Mouse (Mus musculus): ENCODE data around the gene Actn4. TPM values are rescaled to one million over a fixed set of nuclear protein-coding genes. Genes with fewer than 3 reads are reported as not detected.
"Not testable (repeated sequence)": the region's sequence is repeated elsewhere in the genome, so short reads cannot be mapped to it uniquely, and the experiment has no call there.

Gene Actn4
- polyA plus RNA-seq, 1 experiment from 2014 or later, result 134 TPM

GRCm38 (mm10) chr7:28968120-28968519 is 6.0 kb upstream of the Actn4 start:
- H3K36me3 ChIP-seq, result peaks cover 13% of the 10 kb centered on the region
- H3K9me3 ChIP-seq; H3K4me1 ChIP-seq; H3K4me2 ChIP-seq (replicated peaks); H3K27ac ChIP-seq (replicated peaks); H3K4me3 ChIP-seq; ATAC-seq (replicated peaks); H3K9ac ChIP-seq (replicated peaks); H3K27me3 ChIP-seq: not testable (repeated sequence)
- WGBS, result 94% methylated on average over 8 of the region's 8 CpGs

GRCm38 (mm10) chr7:28966751-28967505 is 4.8 kb upstream of the Actn4 start:
- Histone ChIP-seq H3K27me3 (no peaks in the 10 kb centered on the region), H3K4me2 (replicated peaks) (no peak overlapping the region), H3K9ac (replicated peaks) (no peak overlapping the region), H3K36me3 (peaks cover 10% of the 10 kb centered on the region; the same call in 1 of the 2 replicates), H3K4me3 (no peak overlapping the region), H3K9me3 (no peaks in the 10 kb centered on the region), H3K27ac (replicated peaks) (no peak overlapping the region), H3K4me1 (peaks cover 13% of the 10 kb centered on the region)
- ATAC-seq (replicated peaks), result no peak
- 66% methylated on average over 4 of the region's 4 CpGs for WGBS

- Histone ChIP-seq H3K4me2 (replicated peaks) (no peak overlapping the region), H3K9ac (replicated peaks) (no peak overlapping the region), H3K4me3 (no peak overlapping the region), H3K9me3 (no peaks in the 10 kb centered on the region), H3K4me1 (peaks cover 12% of the 10 kb centered on the region), H3K27me3 (no peaks in the 10 kb centered on the region), H3K27ac (replicated peaks) (no peak overlapping the region), H3K36me3 (peaks cover 5% of the 10 kb centered on the region; the same call in 1 of the 2 replicates)
- ATAC-seq (replicated peaks), result no peak
- 70% methylated on average over 4 of the region's 5 CpGs for WGBS
Measured at GRCm38 (mm10) chr7:28966181-28966580, 4.0 kb upstream of the Actn4 start.

GRCm38 (mm10) chr7:28965346-28965840 is 3.3 kb upstream of the Actn4 start:
- Histone ChIP-seq H3K4me1 (peaks cover 19% of the 10 kb centered on the region), H3K36me3 (0 out of 2 replicates have a peak, but pooled peaks cover 3% of the 10 kb centered on the region), H3K27me3 (no peaks in the 10 kb centered on the region), H3K9ac (replicated peaks) (no peak overlapping the region), H3K9me3 (no peaks in the 10 kb centered on the region), H3K4me3 (no peak overlapping the region), H3K27ac (replicated peaks) (no peak overlapping the region), H3K4me2 (replicated peaks) (no peak overlapping the region)
- 82% methylated on average over 5 of the region's 5 CpGs for WGBS
- no peak for ATAC-seq (replicated peaks)

GRCm38 (mm10) chr7:28963399-28963923 is 1.3 kb upstream of the Actn4 start:
- Histone ChIP-seq H3K9me3 (no peaks in the 10 kb centered on the region), H3K4me2 (replicated peaks) (no peak overlapping the region), H3K27ac (replicated peaks) (no peak overlapping the region), H3K9ac (replicated peaks) (no peak overlapping the region), H3K4me3 (no peak overlapping the region), H3K4me1 (peaks cover 39% of the 10 kb centered on the region), H3K36me3 (no peaks in the 10 kb centered on the region), H3K27me3 (no peaks in the 10 kb centered on the region)
- ATAC-seq (replicated peaks), result no peak
- 82% methylated on average over 3 of the region's 3 CpGs for WGBS

- Histone ChIP-seq H3K4me2 (replicated peaks) (peak overlapping the region; percentile 64), H3K4me3 (peak overlapping the region; percentile 94), H3K36me3 (no peaks in the 10 kb centered on the region), H3K27me3 (no peaks in the 10 kb centered on the region), H3K27ac (replicated peaks) (peak overlapping the region; percentile 85), H3K9me3 (no peaks in the 10 kb centered on the region), H3K4me1 (peaks cover 44% of the 10 kb centered on the region), H3K9ac (replicated peaks) (peak overlapping the region; percentile 97)
- WGBS, result under 1% methylated on average over 7 of the region's 7 CpGs
- peak; percentile 4; the same call in 1 of the 2 replicates for ATAC-seq (replicated peaks)
Measured at GRCm38 (mm10) chr7:28961584-28961926, 585 bp downstream of the Actn4 start.

GRCm38 (mm10) chr7:28960354-28961046 is 1.6 kb downstream of the Actn4 start:
- Histone ChIP-seq H3K9me3 (no peaks in the 10 kb centered on the region), H3K27ac (replicated peaks) (no peak overlapping the region), H3K4me2 (replicated peaks) (peak overlapping the region; percentile 64), H3K4me1 (peaks cover 44% of the 10 kb centered on the region), H3K4me3 (peak overlapping the region; percentile 94), H3K36me3 (no peaks in the 10 kb centered on the region), H3K9ac (replicated peaks) (peak overlapping the region; percentile 97), H3K27me3 (no peaks in the 10 kb centered on the region)
- ATAC-seq (replicated peaks), result no peak
- 37% methylated on average over 9 of the region's 9 CpGs for WGBS

GRCm38 (mm10) chr7:28959505-28960045 is 2.6 kb downstream of the Actn4 start:
- WGBS, result 47% methylated on average over 6 of the region's 6 CpGs
- ATAC-seq (replicated peaks), result no peak

GRCm38 (mm10) chr7:28958770-28959169 is 3.4 kb downstream of the Actn4 start:
- Histone ChIP-seq H3K4me3 (no peak overlapping the region), H3K36me3 (no peaks in the 10 kb centered on the region), H3K27ac (replicated peaks) (no peak overlapping the region), H3K4me2 (replicated peaks) (no peak overlapping the region), H3K9me3 (no peaks in the 10 kb centered on the region), H3K4me1 (peaks cover 51% of the 10 kb centered on the region), H3K27me3 (no peaks in the 10 kb centered on the region), H3K9ac (replicated peaks) (no peak overlapping the region)
- WGBS, result 69% methylated on average over 1 of the region's 1 CpGs
- ATAC-seq (replicated peaks), result no peak

More at GRCm38 (mm10) chr7:28959505-28960045, 2.6 kb downstream of the Actn4 start:
- Histone ChIP-seq H3K36me3 (no peaks in the 10 kb centered on the region), H3K4me2 (replicated peaks) (peak overlapping the region; percentile 64), H3K27me3 (no peaks in the 10 kb centered on the region), H3K27ac (replicated peaks) (no peak overlapping the region), H3K4me1 (peaks cover 46% of the 10 kb centered on the region), H3K4me3 (no peak overlapping the region), H3K9me3 (no peaks in the 10 kb centered on the region), H3K9ac (replicated peaks) (0 out of 2 replicates have a peak overlapping the region, but pooled peaks have one; percentile 25)

- Histone ChIP-seq H3K27ac (replicated peaks) (no peak overlapping the region), H3K27me3 (no peaks in the 10 kb centered on the region), H3K9me3 (no peaks in the 10 kb centered on the region), H3K4me2 (replicated peaks) (no peak overlapping the region), H3K36me3 (no peaks in the 10 kb centered on the region), H3K4me3 (no peak overlapping the region), H3K4me1 (peaks cover 57% of the 10 kb centered on the region), H3K9ac (replicated peaks) (no peak overlapping the region)
- ATAC-seq (replicated peaks), result no peak
- 83% methylated on average over 1 of the region's 1 CpGs for WGBS
Measured at GRCm38 (mm10) chr7:28957997-28958725, 4.0 kb downstream of the Actn4 start.

- Histone ChIP-seq H3K36me3 (no peaks in the 10 kb centered on the region), H3K9me3 (no peaks in the 10 kb centered on the region), H3K27ac (replicated peaks) (no peak overlapping the region), H3K4me1 (peaks cover 58% of the 10 kb centered on the region), H3K4me3 (no peak overlapping the region), H3K9ac (replicated peaks) (no peak overlapping the region), H3K4me2 (replicated peaks) (no peak overlapping the region), H3K27me3 (no peaks in the 10 kb centered on the region)
- no peak for ATAC-seq (replicated peaks)
- WGBS, result 82% methylated on average over 6 of the region's 6 CpGs
Measured at GRCm38 (mm10) chr7:28957286-28957685, 4.9 kb downstream of the Actn4 start.
